ENCODE assay signal across 8 mouse cellular contexts in genomic region chr5:52783251-52783620, GRCm38 (mm10). TPM values are rescaled to one million over a fixed set of nuclear protein-coding genes. Genes with fewer than 3 reads are reported as not detected.
DNase-seq lines count a peak whose midpoint lies in the region; ATAC-seq and TF ChIP-seq lines count a peak whose summit lies in the region.

No protein-coding gene starts in this region.

- H3K4me3 ChIP-seq in heart, embryonic 13.5 days: peak overlapping the region; percentile 74
- H3K4me3 ChIP-seq in ES-E14 (ENCODE audit: insufficient read depth in 1 of 2, low read depth in 1 of 2, low read length in 2 of 2, poor library complexity in 1 of 2, severe bottlenecking in 1 of 2): peak overlapping the region; percentile 92 to 97
- H3K4me3 ChIP-seq in megakaryocyte, embryonic 14.5 days (replicated peaks): peak overlapping the region; percentile 93

- peak overlapping the region; percentile 85 for H3K9ac ChIP-seq in heart, embryonic 13.5 days
- peak overlapping the region; percentile 93 for H3K9ac ChIP-seq in ES-E14 (ENCODE audit: insufficient read depth, low read depth, low read length, poor library complexity, severe bottlenecking)

- H3K27me3 ChIP-seq in heart, embryonic 13.5 days (replicated peaks): 0 out of 2 replicates have a peak, but pooled peaks cover 4% of the 10 kb centered on the region
- H3K27me3 ChIP-seq in megakaryocyte, embryonic 14.5 days (replicated peaks): no peaks in the 10 kb centered on the region

- peaks cover 6% of the 10 kb centered on the region; the same call in 1 of the 2 replicates for H3K4me1 ChIP-seq in heart, embryonic 13.5 days
- H3K4me1 ChIP-seq in ES-E14 (ENCODE audit: control insufficient read depth in 2 of 2, insufficient read depth in 2 of 2, low read length in 2 of 2, poor library complexity in 1 of 2): no peaks in the 10 kb centered on the region
- H3K4me1 ChIP-seq in megakaryocyte, embryonic 14.5 days: peaks cover 32% of the 10 kb centered on the region

- H3K36me3 ChIP-seq in heart, embryonic 13.5 days: peaks cover 26% of the 10 kb centered on the region
- H3K36me3 ChIP-seq in ES-E14 (ENCODE audit: control insufficient read depth, insufficient read depth, low read length, poor library complexity, severe bottlenecking): peaks cover 2% of the 10 kb centered on the region; the same call in 1 of the 2 replicates
- peaks cover 24% of the 10 kb centered on the region for H3K36me3 ChIP-seq in megakaryocyte, embryonic 14.5 days (replicated peaks; ENCODE audit: low read length)

- peak overlapping the region; percentile 82 for H3K4me2 ChIP-seq in heart, embryonic 13.5 days

- H3K27ac ChIP-seq in heart, embryonic 13.5 days (replicated peaks): peak overlapping the region; percentile 75
- H3K27ac ChIP-seq in ES-E14 (ENCODE audit: insufficient read depth, low read depth, low read length, poor library complexity, severe bottlenecking): peak overlapping the region; percentile 42; the same call in 1 of the 2 replicates

- in situ Hi-C loops in ES-E14 (cut with MboI; ENCODE audit: low sequenced_read_pairs in 2 of 2, unreplicated experiment in 2 of 2): no loop called here

- no peaks in the 10 kb centered on the region for H3K9me3 ChIP-seq in heart, embryonic 13.5 days
- H3K9me3 ChIP-seq in ES-E14 (ENCODE audit: control insufficient read depth, insufficient read depth, low read depth, low read length): no peaks in the 10 kb centered on the region
- no peaks in the 10 kb centered on the region for H3K9me3 ChIP-seq in megakaryocyte, embryonic 14.5 days

- ATAC-seq in heart, embryonic 13.5 days (ENCODE audit: extremely low read depth, insufficient number of reproducible peaks, low FRiP score, low TSS enrichment): 0 out of 2 replicates have a peak, but pooled peaks have one; percentile 8
- ATAC-seq in hematopoietic stem cell, adult 5-6 weeks (replicated peaks in 1 of 2; ENCODE audit: insufficient read depth in 1 of 2, low FRiP score in 2 of 2, low TSS enrichment in 1 of 2, low read depth in 1 of 2, poor library complexity in 2 of 2, severe bottlenecking in 2 of 2): peak; percentile 15 to 24; a peak in 1 of 4 replicates
- ATAC-seq in granulocyte monocyte progenitor cell, adult 5-6 weeks (replicated peaks; ENCODE audit: poor library complexity, severe bottlenecking): no peak; the same call in 1 of the 2 replicates

- intact Hi-C loops in heart, postnatal 10 days (cut with DNase I): loop anchor here (5.0 kb wide), 2 partner anchors 49 to 111 kb away; partner anchors contain the start of gene Anapc4

- no peak for DNase-seq in heart, postnatal 10 days
- no peak for DNase-seq in ES-E14 (ENCODE audit: low read depth, low spot score)
- DNase-seq in thymus, postnatal 36 days: no peak
- DNase-seq in right cerebral cortex, adult 18-20 months: no peak

- WGBS in heart, embryonic 13.5 days: 1% methylated on average over 9 of the region's 9 CpGs

TF ChIP-seq in ES-E14, 5 proteins besides CTCF, POLR2A, EP300 and RAD21:
- TF ChIP-seq MAFK (IDR thresholded peaks at IDR 0.05; ENCODE audit: insufficient read depth, low read depth, low read length) (no peak), ZC3H11A (IDR thresholded peaks at IDR 0.05; ENCODE audit: borderline replicate concordance, low read depth, low read length) (no peak), CHD2 (IDR thresholded peaks at IDR 0.05; ENCODE audit: low read depth, low read length) (no peak), HCFC1 (IDR thresholded peaks at IDR 0.05; ENCODE audit: borderline replicate concordance, insufficient read depth, low read length) (no peak; the same call in 1 of the 2 replicates), ZNF384 (IDR thresholded peaks at IDR 0.05; ENCODE audit: low read depth, low read length) (no peak)

RNA-seq across cellular contexts. Expression of gene Zcchc4, which starts 8.0 kb away (rescaled TPM):
- polyA plus RNA-seq in heart, embryonic 13.5 days (2015; fragmentation: Nextera tagmentation; extraction: Ambion mirVana): 10.3 and 10.9 TPM in 2 replicates
- 1 to 10 TPM; 6.3 to 7.8 TPM for total RNA-seq in heart, postnatal 10 days (2021)
- 22.5 and 25.4 TPM in 2 replicates for total RNA-seq in ES-E14 (2012; rRNA removed)
- 18.6 and 19.7 TPM in 2 replicates for total RNA-seq in hematopoietic stem cell, adult 5-6 weeks (2017)
- 1.9 TPM in 1 of 2 replicates, not detected in the other for polyA plus RNA-seq in megakaryocyte, embryonic 14.5 days (2012; ENCODE audit: insufficient read depth, low replicate concordance)
- 28.0 and 31.4 TPM in 2 replicates for total RNA-seq in granulocyte monocyte progenitor cell, adult 5-6 weeks (2014; fragmentation: Nextera tagmentation)
- 30.3 and 31.9 TPM in 2 replicates for total RNA-seq in granulocyte monocyte progenitor cell, adult 5-6 weeks (2017)

RNA-seq across cellular contexts. Expression of gene Pi4k2b, which starts 41.9 kb away (rescaled TPM):
- 6.2 and 6.9 TPM in 2 replicates for polyA plus RNA-seq in heart, embryonic 13.5 days (2015; fragmentation: Nextera tagmentation; extraction: Ambion mirVana)
- 1 to 10 TPM; 4.4 to 4.8 TPM for total RNA-seq in heart, postnatal 10 days (2021)
- 14.1 and 20.3 TPM in 2 replicates for total RNA-seq in ES-E14 (2012; rRNA removed)
- 20.8 and 29.4 TPM in 2 replicates for total RNA-seq in hematopoietic stem cell, adult 5-6 weeks (2017)
- 22.6 and 36.0 TPM in 2 replicates for polyA plus RNA-seq in megakaryocyte, embryonic 14.5 days (2012; ENCODE audit: insufficient read depth, low replicate concordance)
- total RNA-seq in granulocyte monocyte progenitor cell, adult 5-6 weeks (2014; fragmentation: Nextera tagmentation): 25.9 and 31.2 TPM in 2 replicates
- total RNA-seq in granulocyte monocyte progenitor cell, adult 5-6 weeks (2017): 35.9 and 38.8 TPM in 2 replicates

RNA-seq across cellular contexts. Expression of gene Anapc4, which starts 50.6 kb away (rescaled TPM):
- 65.8 and 71.1 TPM in 2 replicates for polyA plus RNA-seq in heart, embryonic 13.5 days (2015; fragmentation: Nextera tagmentation; extraction: Ambion mirVana)
- 10 to 100 TPM; 48.4 to 48.6 TPM for total RNA-seq in heart, postnatal 10 days (2021)
- total RNA-seq in ES-E14 (2012; rRNA removed): 43.8 and 68.8 TPM in 2 replicates
- 84.4 and 97.2 TPM in 2 replicates for total RNA-seq in hematopoietic stem cell, adult 5-6 weeks (2017)
- polyA plus RNA-seq in megakaryocyte, embryonic 14.5 days (2012; ENCODE audit: insufficient read depth, low replicate concordance): 2.4 and 4.8 TPM in 2 replicates
- 71.3 and 92.1 TPM in 2 replicates for total RNA-seq in granulocyte monocyte progenitor cell, adult 5-6 weeks (2014; fragmentation: Nextera tagmentation)
- total RNA-seq in granulocyte monocyte progenitor cell, adult 5-6 weeks (2017): 63.8 and 70.1 TPM in 2 replicates
